Mouse (Mus musculus): ENCODE measurements around the gene Uaca.

Uaca gene

DNA sequence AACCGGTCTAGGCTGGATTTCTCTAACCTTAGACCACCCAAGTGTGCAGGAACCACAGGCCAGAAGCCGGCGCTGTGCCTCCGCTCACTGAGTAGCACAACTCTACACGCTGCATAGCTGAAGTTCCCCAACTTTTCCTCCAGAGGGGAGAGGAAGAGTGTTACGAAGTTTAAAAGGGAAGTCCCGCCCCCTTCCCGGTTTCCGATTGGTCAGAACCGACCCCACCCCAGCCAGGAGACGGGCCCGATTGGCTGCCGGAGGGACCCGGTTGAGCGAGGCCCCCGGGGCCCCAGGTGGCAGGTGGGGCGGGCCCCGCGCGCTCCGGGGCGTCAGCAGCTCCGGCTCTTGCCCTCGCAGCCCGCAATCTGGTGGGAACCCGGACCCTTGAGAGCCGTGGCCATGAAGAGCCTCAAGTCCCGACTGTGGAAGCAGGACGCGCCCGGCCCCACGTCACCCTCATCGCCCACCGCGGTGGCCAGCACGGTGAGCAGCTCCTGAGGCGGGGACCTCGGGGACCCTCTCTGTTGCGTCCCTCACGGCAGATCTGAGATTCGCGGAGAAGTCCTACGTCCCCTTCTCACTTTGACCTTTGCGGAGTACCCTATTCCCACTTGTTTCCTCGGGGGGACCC is at the start of gene Uaca:
TSS of gene Uaca (plus strand) at position 333 of the 631 bp plus-strand sequence.
- no peak for DNase-seq (ENCODE audit: low spot score in 2 of 2)

DNA sequence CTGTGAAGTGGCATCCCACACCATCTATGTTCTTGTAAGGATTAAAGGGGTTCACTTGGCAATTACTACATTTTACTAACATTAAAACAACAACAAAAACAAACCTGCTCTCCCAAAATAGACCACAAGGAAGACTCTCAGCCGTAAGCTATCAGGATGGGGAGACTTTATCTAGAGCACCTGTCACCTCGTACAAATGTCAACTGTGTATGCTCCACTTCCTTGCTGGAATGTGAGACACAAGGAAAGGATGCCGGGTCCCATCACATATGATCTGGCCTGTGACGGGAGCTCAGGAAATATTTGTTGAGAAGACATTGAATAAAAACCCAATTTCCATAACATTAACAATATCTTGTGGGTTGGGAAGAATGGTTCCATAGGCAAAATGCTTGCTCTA is 49.4 kb upstream of the Uaca start:
- no peak for DNase-seq (ENCODE audit: low spot score in 2 of 2)

DNA sequence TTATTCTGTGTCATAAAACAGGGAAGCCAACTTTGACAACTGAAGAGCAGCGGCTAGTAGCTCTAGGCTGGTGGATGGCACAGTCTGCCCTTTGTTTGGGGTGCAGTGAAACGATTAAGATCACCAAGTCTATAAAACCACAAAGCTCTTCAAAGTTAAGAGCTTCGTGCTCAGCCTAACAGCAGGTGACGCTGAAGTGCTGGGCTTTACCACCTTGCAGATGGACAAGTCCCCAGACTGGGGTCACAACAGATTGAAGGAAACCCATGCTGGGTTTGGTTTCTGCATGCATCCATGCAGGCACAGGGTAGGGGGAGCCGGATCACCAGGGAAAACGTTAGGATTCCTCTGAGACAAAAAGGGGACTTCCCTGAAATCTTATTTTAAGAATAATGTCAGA is 47.8 kb upstream of the Uaca start:
- no peak for DNase-seq (ENCODE audit: low spot score in 2 of 2)

DNA sequence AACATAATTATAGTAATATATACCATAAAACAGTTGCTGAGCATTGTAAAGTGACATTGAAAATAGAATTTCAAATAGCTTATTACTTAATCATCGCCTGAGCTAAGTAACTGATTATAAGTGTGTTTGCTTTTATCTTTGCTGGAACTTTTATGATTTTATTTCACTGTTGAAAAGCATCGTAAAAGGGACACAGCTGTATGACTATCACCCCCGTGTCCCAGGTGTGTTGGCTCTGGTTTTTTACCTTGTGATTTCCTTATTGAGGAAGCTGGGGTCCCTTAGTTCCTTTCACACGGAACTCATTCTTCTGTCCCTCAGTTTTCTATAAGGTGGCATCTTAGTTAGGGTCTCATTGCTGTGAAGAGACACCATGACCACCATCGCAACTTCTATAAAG is 46.7 kb upstream of the Uaca start:
- DNase-seq (ENCODE audit: low spot score in 2 of 2): no peak

DNA sequence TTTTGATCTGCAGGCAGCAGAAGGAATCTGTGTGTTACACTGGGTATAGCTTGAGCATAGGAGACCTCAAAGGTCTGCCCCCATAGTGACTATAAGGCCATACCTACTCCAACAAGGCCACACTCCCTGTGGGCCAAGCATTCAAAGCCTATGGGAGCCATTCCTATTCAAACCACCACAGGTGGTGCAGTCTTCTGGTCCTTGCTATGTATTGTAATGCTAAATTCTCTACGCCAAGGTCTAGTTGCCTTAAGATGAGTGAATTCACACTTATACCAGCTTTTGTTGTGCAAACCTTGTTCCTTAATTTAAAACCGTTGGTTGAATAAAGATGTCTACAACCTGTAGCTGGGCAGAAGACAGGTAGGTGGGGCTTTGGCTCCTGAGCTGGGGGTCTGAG is 46.2 kb upstream of the Uaca start:
- DNase-seq (ENCODE audit: low spot score in 2 of 2): no peak

- DNase-seq (ENCODE audit: low spot score in 2 of 2): no peak
Observed at GRCm38 (mm10) chr9:60749105-60749504, 45.2 kb upstream of the Uaca start.

DNA sequence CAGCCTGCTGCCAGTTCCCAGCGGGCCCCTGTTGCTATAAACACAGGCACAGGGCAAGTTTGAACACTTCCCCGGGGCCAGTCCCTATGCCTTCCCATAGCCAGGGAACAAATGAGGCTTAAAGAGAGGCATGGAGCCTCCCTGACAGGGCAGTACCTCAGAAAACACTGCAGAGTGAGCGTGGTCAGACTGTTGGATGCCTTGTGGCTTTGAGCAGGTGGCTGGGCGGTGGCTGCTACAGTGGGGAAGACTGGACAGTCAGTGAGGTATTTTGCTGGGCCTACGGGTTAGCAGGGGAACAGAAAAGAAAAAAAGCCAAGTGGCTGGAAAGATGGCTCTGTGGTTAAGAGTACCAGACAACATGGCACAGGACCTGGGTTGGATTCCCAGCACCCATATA is 43.2 kb upstream of the Uaca start:
- no peak for DNase-seq (ENCODE audit: low spot score in 2 of 2)

DNA sequence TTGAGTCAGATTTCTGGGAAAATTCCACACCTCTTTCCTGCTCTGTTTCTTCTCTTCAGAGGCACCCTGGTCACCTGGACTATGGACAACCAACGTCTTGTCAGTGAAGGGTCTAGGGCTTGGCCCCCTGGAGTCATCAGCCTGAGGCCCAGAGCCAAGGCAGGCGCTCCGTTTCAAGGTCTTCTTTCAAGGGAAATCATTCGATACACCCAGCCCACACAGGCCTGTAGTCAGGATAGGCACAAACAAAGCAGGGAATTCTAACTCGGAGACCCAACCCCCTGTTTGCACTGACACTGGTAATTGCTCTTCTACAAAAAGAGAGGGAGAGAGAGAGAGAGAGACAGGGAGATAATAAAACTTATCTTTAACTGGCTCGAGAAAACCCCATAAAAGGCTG is 42.4 kb upstream of the Uaca start:
- DNase-seq (ENCODE audit: low spot score in 2 of 2): no peak

GRCm38 (mm10) chr9:60752636-60753035 is 41.7 kb upstream of the Uaca start:
- DNase-seq (ENCODE audit: low spot score in 2 of 2): no peak

DNA sequence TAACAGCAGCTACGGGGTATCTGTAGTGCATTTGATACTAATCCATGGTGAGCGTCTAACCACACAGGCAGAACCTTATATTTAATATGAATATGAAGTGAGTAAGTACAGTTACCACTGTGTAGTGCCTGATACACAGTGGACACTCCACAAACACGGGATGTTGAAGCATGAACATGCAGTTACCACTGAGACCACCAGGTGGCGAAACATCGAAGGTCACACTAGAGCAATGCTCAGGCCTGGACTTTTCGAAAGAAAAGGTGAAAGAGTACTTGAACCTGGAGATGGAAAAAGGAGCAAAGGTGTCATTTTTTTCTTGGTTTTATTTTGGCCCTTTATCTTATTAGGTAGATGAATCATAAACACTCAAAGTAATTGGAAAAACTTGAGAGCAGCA is 38.1 kb upstream of the Uaca start:
- DNase-seq (ENCODE audit: low spot score in 2 of 2): peak; percentile 16 to 47

- no peak for DNase-seq (ENCODE audit: low spot score in 2 of 2)
Observed at GRCm38 (mm10) chr9:60756866-60757740, 37.2 kb upstream of the Uaca start.

DNA sequence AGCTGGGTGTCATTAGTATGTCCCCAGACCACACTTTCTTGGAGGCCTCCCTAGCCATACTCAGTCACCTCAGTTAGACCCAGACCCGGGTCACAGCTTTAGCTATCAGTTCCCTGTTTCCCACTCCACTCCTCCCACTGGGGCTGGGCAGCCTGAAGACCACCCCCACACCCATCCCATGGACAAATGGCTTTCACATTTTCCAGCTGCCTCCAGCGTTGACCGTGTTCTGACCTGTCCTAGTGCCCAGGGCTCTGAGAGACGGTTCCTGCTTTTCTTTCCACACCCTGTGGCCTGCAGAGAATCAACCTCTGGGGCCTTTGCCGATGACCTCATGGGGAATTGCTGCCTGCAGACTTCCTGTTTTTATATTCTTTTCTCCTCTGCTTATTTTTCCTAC is 36.5 kb upstream of the Uaca start:
- no peak for DNase-seq (ENCODE audit: low spot score in 2 of 2)

- no peak for DNase-seq (ENCODE audit: low spot score in 2 of 2)
Observed at GRCm38 (mm10) chr9:60759436-60760007, 34.8 kb upstream of the Uaca start.

DNA sequence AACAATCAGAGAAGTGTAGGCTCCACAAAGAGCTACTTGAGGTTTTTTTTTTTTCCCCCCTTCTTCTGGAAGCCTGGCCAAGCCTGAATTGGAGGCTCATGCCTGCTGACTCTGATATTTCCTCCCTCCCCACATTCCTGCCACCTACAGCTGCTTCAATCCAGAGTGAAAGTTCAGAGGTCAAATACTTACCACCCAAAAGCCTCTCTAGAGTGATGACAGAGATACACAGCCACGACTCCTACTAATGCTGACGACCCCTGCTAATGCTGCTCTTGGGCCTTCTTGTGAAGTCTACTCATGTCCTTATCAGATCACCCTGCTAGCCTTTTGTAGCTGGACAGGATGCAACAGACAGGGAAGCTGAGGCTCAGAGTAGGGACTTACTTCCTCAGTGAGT is 29.2 kb upstream of the Uaca start:
- no peak for DNase-seq (ENCODE audit: low spot score in 2 of 2)

- DNase-seq (ENCODE audit: low spot score in 2 of 2): no peak
Observed at GRCm38 (mm10) chr9:60768393-60768792, 25.9 kb upstream of the Uaca start.

DNA sequence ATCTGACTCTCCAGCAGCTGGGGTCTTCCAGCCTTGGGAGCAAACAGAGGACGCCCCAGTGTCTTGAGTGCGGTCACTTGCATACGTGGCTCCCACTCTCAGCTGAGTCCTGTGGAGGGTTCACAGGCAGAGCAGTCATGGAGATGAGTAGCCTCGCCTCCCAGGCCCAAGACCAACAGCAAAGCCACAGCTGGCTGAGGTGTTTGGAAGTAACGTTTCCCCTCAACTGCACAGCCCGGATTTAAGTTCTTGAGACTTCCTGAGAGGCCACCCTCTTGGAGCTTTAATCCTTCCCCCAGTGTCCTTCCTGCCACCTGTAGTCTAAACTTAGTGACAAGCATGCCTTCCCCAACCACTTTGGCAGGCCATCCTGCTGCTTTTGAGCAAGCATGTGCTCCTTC is 24.6 kb upstream of the Uaca start:
- no peak for DNase-seq (ENCODE audit: low spot score in 2 of 2)

DNA sequence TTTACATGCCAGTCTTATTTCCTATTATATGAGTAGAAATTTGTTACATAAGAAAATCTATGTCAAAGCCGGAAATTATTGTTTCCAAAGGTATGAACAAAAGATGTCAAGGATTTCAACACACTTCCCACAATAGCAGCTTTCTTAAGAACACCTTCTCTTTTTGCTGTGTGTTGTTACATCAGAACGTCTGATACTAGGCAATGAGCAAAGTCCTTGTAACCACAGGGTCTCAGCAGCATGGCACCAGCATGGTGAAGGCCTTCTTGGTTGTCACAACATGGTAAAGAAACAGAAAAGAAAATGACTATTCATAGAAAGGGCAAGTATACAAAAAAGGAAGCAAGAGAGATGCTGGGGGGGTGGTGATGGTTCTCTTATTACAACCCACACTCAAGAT is 20.6 kb upstream of the Uaca start:
- no peak for DNase-seq (ENCODE audit: low spot score in 2 of 2)

DNA sequence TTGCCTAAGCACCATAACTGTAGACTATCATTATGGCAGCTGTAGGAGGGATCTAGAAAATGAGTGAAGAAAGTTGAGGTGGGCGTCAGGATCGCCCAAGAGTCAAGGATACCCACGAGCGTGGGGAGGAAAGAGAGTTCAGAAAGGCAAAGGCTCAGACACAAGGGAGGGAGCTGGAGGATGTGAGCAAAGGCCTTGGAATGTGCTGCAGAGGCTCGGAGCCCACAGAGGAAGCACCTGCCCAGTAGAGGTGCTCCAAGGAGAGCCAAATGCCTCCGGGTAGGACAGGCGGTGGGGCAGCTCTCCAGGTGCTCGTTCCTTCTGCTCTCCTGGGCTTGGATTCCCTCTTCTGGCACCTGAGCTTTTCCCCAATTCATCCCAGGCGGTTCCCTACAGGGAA is 17.4 kb upstream of the Uaca start:
- DNase-seq (ENCODE audit: low spot score in 2 of 2): no peak

DNA sequence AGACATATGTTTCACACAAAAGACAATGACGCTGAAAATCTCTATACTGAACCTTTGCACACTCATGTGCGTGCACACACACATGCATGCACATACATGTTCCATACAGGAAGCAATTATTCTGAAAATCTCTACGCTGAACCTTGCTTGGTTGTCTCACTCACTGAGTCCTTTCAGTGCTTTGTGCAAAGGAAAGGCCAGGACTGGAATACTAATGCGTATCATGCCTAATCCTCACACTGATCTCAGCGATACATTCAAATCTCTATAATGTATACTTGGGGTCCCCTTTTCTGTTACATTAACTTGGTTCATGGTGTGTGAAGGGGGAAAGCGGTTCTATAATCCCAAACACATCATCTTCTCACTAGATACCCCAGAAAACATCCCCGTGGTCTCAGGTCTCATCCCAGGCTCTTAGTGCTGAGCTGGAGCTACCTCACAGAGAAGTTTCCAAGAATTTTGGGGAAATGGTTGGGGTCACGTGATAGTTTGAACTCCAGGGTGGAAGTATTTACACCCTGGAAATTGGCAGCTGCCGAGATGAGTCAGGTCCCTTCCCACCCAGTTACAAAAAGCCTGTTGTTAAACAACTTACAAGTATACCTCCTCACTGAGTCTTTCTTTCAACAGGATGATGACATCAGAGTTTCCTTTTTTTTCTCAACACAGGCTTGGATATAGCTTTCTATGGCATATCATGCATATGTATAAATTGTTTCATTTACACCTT is 12.1 kb upstream of the Uaca start:
- no peak for DNase-seq (ENCODE audit: low spot score in 2 of 2)

DNA sequence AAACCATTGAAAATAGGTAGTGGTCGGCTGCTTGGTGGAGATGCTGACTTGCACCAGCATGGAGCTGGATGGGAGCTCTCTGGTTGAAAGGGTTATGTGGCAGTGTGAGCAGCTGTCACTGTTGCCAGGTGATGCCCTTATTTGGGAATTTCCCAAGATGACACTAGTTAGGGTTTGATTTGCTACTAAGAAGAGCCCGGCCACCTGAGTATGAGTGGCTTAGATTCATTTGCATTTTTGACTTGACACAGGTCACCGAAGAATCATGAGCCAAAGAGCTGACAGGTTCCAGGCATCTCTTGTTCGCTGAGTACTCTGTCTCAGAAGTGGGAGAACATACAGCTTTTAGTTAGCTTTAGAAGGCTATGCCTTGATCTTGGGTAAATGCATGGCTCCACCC is 9.3 kb upstream of the Uaca start:
- DNase-seq (ENCODE audit: low spot score in 2 of 2): no peak

DNA sequence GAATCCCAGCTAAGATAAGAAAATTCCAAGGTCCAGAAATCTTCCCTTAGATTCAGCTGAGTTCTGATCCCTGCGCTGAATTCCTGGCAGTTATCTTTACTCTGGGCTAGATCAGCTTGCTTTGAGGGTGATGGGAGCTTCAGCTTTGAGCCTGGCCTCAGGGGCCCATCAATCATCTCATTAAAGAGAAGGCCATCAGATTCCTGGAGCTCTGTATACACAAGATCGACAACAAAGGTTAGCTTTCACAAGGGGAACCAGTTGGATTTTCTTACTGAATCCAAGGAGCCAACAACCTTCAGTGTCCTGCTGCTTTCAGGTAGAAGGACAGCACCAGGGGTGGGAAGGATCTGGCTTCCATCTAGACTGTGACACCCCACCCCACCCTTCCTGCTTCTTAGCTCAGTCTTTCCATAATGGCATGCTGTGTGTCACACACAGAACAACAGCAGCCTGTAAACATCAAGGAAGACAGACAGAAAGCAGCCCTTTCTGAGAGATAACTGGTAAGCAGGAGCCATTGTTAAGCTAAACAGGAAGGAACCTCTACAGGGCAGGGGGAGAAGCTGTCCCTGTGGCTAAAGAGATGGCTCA is 6.7 kb upstream of the Uaca start:
- no peak for DNase-seq (ENCODE audit: low spot score in 2 of 2)

DNA sequence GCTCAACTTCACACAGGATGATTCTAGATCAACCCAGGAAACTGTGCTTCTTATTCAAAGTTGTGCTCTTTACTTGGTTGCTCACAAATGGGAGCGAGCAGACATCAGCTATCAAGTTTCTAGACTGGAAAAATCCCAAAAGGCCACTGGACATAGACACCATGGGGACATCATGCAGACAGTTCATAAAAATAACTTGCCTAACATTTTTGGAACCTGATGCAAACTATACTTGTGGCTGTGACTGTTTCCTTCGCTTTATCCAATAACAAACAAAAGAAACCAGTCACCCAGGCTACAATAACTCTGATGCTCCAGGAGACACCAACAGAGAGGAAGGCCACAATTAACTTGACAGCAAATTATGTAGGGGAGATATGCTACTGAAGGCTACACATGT is 4.1 kb upstream of the Uaca start:
- DNase-seq (ENCODE audit: low spot score in 2 of 2): no peak

Data from natural killer cell, adult 2 months (primary cell).